Mouse (Mus musculus) frontal cortex, adult (tissue): ENCODE measurements around the gene Dram1.

Experiments used
- ATAC-seq: cut with Nextera tagmentation; 2 replicates; pipeline ENCODE4 v1.9.2; 2017; ENCODE audit warnings: mild to moderate bottlenecking, moderate library complexity, mixed read lengths; ENCODE audit not compliant: low TSS enrichment

Dram1 gene

DNA sequence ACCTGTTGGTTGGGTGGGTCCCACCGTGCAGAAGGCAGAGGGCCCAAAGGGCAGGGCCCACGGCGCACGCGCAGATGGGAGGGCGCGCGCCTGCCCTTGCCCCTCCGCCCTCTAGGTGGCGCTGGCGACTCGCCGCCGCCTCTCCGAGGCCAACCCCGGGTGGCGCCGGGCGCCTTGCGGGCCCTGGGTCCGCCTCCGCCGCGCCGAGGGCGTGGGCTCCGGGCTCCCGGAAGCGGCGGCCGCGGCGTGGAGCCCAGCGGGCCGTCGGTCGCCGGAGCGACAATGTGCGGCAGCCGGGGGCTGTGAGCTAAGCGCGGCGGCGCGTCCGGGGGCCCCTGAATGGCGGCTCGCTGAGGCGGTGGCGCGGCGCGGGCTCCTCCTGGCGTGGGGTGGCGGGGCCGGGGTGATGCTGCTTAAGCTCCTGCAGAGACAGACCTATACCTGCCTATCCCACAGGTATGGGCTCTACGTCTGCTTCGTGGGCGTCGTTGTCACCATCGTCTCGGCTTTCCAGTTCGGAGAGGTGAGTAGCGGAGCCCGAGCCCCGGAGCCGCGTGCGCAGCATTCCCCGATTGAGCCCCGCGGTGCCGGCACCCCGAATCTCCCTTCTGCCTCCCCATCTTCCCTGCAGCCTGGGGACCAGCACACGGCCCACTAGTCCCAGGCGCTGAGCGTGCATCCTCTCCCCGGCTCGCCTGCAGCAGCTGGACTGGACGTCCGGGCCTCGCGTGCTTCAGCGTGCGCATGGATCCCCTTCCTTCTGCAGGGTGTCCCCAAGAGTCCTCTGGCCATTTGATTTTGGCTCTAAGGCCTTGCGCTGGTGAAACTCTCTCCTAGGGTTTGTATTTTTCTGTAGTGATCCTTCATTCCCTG, at the start of gene Dram1, which contains the start of gene Gnptab:
TSS of gene Dram1 (minus strand) at position 68 of the 873 bp plus-strand sequence.
TSS of gene Gnptab (plus strand) at position 120 of the 873 bp plus-strand sequence.
- peak; percentile 74 for ATAC-seq

DNA sequence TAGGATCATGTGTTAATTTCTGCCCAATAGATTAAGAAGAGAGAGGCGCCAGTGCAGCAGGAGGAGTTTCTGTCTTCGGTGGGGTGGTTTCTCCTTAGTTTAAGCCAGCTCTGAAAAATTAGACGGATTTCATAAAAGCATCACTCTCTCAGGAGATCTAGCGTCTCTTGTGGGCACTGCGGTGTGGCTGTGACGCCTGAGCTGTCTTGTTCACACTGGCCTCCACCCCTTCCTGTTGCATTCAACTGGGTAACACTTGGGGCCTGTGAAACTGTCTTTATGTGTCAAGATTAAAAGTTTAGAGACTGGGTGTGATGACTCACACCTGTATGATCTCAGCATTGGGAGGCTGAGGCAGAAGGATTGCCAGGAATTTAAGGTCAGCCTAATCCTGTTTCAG, 49.1 kb upstream of the Dram1 start:
- no peak for ATAC-seq

DNA sequence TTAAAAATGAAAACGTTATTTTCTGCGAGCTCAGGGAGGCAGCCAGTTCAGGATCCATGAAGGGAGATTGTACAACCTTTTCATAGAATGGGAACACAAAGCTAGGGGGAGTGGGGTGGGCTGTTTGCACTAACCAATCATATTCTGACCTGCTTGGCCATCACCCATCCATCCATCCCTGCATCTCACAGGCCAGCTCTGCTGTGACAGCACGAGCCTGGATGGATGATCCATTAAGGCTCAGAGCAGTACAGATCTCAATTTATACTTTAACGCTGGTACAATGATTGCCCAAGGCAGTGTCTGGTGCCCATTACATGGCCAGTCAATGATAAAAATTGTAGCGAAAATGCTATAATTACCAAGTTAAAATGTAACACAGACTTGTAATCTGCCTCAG, 48.0 kb upstream of the Dram1 start:
- ATAC-seq: no peak

DNA sequence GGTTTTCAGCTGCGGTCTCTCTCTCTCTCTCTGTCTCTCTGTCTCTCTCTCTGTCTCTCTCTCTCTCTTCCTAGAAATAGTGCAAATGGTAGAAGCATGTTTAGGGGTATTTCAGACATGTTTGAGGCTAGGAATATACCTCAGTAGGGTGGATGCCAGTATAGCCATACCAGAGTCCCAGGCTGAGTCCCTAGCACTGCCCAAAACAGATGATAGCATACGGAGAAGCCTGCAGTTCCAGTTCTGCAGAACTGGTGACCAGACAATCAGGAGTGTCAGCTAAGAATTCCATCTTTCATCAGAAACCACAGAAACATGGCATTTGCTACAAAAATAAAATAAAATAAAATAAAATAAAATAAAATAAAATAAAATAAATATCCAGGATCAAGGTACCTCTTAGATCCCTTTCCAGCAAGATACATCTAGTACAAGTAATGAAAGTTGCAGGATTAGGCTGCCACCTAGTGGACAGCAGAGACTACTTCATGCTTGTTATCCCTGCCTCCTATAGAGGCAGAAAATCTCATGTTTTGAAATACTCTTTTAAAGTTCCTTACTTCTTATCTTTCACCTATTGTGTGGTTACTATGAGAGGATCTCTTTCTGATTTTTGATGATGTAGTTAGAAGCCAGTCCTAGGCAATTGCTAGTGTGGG, 47.4 kb upstream of the Dram1 start:
- ATAC-seq: peak; percentile 91

DNA sequence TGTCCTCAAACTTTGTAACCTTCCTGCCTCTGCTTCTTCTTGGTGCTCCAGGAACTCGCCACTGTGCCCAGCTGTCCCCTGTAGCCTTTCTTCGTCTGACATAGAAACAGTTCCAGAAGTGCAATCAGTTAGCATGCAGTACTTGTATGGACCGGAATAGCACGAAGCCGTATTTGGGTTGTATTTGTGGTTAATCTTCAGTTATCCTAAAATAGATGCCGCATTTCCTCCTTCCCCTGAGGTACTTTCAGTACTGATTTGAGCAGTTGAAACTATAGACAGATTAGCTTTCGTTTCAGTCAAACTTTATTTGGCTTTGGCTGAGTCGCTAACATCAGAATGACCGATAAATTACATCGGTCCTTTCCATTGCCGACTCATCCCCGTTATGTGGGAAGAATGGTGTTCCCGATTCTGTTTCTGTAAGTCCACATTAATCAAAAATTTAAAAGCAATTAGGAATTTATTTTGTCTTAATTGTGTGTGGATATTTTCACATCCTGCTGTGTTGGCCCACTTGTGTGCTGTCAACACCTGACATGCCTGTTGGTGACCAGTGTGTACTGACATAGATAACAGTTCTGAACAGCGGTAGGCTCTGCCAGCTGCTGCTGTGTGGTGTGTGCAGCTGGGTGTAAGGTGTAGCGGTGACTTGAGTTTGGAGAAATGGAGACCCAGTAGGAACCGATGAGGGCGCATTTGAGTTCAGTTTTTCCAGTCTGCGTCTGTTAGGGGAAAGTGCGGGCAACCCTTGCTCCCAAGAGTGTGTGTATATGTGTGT, 42.0 kb upstream of the Dram1 start:
- no peak for ATAC-seq

DNA sequence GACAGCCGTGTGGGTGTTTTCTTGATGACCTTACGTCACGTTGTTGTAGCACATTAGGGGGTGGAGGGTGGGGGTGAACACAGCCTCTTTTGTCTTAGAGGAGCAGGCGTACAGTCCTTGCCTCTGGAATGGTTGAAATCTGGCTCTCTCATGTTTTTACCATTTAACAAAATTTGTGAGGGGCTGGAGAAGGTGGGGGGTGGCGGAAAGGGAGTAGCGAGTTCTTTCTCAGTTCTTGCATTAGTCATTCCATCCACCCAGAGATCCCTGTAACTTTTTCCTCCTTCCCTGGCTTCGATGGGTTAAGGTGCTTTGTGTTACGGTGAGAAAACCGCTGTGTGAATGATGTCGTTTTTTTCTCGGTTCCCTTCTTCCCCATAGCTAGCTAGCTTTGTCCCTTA, 41.3 kb upstream of the Dram1 start:
- ATAC-seq: no peak

DNA sequence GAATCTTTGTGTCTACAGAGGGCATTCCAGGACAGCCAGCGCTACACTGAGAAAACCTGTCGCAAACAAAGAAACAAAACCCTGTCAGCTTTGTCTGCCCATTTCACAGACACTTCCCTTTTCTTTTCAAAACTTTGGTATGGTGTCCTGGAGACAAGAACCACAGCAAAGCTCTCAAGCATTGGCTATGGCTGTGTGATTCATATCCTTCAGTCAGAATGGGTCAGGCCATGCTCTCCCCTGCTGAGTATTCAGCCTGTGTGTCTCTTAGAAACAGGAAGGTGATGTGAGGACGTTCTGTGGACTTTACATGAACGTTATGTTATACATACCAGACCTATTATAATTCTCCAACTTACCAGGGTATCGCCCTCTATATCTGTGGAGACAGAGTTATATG, 38.8 kb upstream of the Dram1 start:
- ATAC-seq: no peak

DNA sequence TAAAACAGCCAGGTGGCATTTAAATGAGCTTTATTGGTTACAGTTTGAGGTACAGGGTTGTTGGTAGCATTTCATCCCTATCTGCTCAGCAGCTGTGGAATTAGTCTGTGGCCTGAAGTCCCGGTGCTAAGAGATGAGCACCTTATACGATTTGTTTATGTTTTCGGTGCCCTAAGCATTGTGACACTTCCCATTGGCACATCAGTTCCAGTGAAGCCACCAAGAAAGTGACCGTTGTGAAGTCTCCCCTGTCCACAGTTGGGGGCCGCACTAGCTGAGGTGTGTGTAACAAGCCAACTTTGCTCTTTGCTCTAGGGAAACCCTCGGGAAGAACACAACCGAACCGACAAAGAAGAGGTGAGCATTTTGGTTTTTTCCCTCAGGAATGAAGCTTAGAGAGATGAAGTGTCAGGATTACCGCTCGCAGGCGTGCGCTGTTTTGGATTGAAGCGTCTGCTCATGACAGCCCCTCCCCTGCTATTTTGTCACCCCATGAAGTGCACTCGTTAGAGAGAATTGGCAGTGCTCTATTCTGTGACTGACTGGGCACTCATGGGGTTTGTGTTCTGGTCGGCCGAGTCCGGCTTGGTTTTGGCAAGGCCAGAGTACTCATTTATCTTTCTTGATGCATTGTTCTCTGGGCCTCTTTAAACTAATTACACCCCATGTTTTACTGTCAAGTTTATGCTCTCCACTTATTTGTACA, 33.6 kb upstream of the Dram1 start:
- ATAC-seq: 0 out of 2 replicates have a peak, but pooled peaks have one; percentile 31

DNA sequence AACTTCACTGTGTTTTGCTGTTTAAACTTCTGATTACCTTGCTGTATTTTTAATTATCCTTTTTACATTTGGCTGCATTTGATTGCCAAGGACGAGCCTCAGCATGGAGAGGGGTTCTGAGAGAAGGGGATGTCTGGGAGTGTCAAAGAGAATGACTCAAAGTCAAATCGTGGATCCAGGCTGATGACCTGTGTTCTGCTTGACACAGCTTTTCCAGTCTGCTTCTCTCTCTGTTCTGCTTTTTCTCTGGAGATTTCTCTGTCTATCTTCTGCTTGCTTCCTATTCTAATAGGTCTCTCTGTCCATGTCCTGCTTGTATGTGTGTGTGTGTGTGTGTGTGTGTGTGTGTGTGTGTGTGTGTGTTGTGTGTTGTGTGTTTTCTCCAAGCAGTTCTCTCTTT, 30.9 kb upstream of the Dram1 start:
- ATAC-seq: no peak

DNA sequence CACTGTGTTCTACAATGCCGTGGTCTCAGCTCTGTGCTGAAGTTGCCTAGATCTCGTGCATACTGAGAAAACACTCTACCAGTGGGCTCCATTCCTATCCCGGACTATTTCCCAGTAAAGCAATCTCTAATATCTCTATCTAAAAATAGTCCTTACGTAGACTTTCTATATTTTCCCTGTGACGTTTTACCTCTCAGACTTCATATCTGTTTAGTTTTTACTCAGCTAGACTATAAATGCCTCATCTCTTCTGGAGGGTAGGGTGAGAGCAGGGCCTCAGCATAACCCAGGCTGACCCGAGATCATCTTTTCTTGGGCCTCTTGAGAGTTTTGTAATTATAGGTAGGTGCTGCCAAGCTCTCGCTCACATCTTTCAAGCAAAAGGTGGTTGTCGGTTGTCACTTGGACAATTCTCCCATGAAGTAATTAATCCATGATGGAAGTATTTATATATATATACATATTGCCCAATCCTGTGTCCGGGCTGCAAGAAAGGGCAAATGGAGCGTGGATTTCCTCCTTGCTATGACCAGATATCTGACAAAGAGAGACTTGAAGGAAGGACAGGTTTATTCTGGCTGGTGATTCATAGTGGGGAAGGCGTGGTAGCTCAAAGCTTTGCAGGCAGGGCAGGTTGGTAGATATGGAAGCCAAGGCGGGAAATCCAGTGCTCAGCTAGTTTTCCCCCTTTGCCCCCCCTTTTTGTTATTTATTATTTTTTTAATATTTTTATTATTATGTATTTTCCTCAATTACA, 29.2 kb upstream of the Dram1 start:
- no peak for ATAC-seq

DNA sequence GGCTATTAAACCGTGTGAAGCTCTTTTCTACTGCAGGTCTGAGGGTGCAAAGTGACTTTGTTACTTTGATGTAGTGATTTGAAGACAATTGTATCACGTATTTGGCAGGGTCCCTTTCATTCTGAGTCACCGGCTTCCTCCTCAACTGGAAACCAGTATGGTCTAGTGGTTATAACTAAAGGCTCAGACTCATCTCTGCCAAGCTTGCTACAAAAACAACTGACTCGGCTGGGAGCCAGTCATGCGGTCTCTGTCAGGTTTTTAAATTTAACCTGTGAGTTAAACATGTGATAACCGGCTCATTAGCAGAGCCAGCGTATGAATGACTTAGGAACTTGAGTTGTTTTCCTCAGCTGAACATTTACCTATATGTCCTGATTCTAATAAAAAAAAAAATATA, 26.9 kb upstream of the Dram1 start:
- ATAC-seq: peak; percentile 34; the same call in 1 of the 2 replicates

DNA sequence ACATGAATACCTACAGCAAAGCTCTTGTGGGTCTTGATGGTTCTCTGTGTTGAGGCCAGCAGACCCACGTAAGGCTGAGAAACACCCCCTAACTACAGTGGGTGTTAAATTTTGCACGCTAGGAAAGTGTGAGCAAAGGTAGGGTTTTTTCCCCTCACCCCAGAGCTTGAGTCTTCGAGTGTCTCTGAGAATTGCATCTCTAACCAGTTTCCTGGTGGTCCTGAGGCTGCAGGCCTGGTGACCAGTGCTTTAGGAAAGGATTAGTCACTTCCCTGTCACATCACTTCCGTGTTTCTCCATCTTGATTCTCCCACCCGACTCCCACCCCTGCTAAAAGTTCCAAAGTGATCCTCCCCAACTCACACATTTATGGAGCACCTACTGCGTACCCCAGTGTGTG, 25.3 kb upstream of the Dram1 start:
- no peak for ATAC-seq

DNA sequence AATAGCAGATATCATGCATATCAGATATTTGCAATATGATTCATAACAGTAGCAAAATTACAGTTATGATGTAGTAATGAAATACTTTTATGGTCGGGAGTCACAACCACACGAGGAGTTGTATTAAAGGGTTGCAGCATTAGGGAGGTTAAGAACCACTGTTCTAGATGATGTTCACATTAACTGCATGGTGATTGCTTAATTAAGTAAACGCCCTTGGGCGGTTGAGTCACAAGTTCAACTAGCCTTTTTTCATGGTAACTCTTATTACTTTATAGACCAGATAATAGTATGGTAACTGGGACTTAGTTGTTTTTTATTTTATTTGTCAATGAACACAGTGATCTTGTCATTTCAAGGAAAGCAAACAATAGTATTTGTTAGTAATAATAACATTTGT, 24.1 kb upstream of the Dram1 start:
- ATAC-seq: no peak

DNA sequence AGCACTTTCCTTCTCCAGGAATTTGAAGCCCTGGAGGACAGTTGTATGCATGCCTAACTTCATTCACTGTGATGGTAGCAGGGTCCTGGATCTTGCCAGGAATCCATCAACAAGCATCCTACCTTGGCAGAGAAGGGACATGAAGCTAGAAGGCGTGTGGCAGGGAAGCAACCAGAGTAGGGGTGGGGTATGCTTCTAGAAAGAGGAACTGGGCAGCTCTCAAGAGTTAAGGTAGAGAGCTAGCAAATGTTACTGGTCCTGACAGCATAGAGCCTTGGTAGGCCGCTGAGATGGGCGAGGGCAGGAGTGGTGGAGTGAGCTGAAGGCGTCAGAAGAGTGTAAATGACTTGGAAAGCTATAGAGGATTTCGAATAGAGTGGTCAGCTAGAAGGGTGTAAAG, 20.4 kb upstream of the Dram1 start:
- ATAC-seq: no peak

DNA sequence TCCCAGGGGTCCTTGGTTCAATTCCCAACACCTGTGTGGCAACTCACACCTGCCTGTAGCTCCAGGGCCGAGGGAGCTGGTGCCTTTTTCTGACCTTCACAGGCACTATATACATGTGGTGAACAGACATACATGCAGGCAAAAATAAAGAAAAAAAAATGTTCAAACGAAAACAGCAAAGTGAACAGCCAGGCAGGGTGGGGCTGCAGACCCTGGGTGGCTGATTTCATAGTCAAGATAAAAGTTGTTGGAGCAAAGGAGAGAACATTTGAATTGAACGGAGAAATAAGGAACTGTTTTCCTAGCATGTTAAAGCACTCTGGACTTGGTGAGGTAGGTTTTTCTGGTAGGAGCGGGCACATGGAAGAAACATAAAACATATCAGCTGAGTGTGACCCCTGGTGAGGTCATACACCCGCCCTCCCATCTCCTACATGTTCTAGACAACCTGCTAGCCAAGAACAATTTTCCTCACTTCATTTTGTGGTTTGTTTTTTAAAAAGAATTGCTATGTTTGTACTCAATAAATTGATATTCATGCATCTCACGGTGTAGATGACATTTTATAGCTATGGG, 19.9 kb upstream of the Dram1 start:
- no peak for ATAC-seq

DNA sequence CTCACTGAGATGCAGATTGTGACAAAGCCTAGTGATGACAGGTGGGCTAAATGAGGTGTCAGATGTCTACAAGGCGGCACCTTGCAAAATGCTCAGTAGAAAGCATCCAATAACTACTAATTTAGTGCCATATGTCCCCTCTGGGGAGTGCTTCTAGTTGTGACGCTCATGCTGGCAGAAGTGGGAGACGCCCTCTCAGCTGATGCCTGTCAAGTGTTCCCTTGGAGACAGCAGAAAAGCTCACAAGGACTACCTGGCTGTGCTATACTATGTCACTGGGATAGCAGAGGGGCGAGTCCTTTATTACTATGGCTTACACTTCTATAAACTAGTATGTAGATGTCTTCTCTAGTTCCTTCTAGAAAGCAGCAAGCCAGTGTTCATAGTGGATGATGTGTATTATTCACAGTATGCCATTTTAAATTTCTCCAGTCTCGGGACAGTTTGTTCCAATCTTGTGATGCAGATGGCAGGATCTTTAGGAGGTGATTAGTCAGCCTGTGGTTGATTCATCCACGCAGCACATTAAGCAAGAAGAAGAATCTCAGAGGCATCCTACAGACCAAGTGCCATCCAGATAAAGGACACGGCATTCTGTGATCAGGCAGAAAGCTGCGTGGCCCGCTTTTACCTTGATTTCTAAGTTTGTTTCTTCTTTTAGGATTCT, 13.4 kb upstream of the Dram1 start:
- peak; percentile 79 for ATAC-seq

DNA sequence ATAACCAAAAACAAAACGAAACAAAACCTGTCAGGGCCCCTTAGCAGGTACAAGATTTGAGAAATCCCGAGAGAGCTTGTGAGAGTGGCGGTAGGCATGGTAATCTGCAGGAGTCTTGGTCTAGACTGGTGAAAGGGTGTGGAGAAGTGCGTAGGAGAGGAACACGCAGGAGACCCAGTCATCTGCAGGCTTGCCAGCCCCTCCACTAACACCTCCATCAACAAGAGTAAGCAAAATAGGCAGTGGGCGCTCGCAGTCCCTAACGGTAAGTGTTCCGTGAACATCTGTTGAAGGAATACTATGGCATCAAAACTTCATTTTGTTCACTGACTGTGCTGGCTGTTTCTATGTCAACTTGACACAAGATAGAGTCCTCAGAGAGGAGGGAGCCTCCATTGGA, 12.6 kb upstream of the Dram1 start:
- peak; percentile 62 for ATAC-seq

DNA sequence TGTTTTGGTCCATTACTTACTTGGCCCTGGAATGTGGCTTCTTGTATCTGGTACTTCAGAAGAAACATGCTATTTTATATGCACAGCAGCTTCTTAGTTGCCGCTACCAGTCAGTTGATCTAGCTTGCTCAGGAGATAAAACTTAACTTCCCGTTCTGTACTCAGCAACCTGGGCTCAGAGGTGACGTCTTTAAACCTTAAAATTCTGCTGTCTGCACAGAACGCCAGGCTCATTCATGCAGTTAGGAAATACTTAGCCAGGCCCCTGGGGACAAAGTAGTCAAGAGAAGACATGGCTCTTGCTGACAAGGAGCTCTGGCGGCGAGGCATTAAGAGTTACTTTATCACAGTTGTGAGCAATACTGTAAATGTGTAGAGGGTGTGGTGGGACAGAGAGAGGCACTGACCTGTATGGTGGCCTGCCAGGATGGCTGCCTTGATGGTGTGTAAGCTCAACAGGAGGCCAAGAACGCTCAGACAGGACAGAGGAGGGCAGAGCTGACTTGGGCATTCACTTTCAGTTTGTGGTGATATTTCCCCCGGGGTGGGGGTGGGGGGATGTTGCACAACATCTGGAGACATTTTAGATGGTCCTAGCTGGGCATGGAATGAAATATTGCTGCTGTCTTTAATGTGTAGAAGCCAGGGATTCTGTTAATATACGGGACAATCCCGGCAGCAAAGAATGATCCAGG, 11.4 kb upstream of the Dram1 start:
- ATAC-seq: no peak

DNA sequence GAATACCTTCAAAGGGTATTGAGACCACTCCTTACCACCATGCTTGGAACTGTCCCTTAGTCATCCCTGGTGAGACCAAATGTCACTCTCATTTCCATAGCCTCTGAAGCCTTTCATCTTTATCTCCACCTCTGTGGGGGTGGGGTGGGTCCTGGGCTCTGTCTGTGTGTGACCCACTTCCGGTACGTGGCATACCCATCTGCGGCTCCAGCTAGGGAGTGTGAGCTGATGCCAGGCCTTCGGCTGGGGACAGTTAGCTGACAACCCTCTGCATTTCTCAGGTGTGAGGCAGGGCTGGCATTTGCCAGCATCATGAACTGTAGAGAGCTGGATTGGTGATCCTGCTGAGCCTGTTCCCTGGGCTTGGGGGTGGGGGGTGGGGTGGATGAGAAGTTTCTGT, 10.7 kb upstream of the Dram1 start:
- no peak for ATAC-seq

DNA sequence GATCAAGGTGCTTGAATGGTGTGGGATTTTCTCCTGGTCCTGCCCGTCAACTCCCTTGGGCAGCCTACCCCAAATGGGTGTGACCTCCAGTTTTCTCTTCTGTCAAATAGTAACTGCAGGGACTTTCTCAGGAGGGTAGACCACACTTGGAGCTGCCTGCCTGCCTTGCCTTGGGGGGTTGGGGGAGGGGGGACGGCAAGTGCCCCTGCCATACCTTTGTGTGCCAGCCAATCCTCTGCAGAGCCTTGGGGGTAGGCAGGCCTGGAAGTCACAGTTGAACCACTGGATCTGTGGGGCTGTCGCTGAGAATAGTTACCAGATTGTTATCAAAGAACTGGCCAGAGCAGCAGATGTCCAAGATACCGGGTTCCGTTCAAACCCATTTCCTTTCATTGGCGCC, 7.4 kb upstream of the Dram1 start:
- ATAC-seq: no peak
